Mouse (Mus musculus) heart, embryonic 12.5 days (tissue): ENCODE results near the gene Fto. TPM values are rescaled to one million over a fixed set of nuclear protein-coding genes. Genes with fewer than 3 reads are reported as not detected.

Experiments used
- ATAC-seq: fragments of 200-750 bp; cut with Nextera tagmentation; 2 replicates; pipeline ENCODE4 v1.8.0; 2017; ENCODE audit warnings: moderate TSS enrichment, moderate library complexity; ENCODE audit not compliant: insufficient number of reproducible peaks, low FRiP score
- H3K27ac ChIP-seq: fragments of 300-500 bp; sonication (generic); 2 replicates; pipeline ENCODE4 v1.5.1; 2016; ENCODE audit warnings: mild to moderate bottlenecking, moderate library complexity; ENCODE audit not compliant: poor library complexity, severe bottlenecking
- H3K27me3 ChIP-seq: fragments of 300-500 bp; sonication (generic); replicated peaks from 2 replicates; pipeline ENCODE4 v1.6.1; 2016; ENCODE audit warnings: mild to moderate bottlenecking, moderate library complexity
- H3K36me3 ChIP-seq: fragments of 300-500 bp; sonication (generic); 2 replicates; pipeline ENCODE4 v1.6.1; 2016; ENCODE audit warnings: mild to moderate bottlenecking, moderate library complexity
- H3K4me1 ChIP-seq: fragments of 300-500 bp; sonication (generic); replicated peaks from 2 replicates; pipeline ENCODE4 v1.6.1; 2016; ENCODE audit warnings: mild to moderate bottlenecking
- H3K4me2 ChIP-seq: fragments of 300-500 bp; sonication (generic); 2 replicates; pipeline ENCODE4 v1.6.1; 2016; ENCODE audit warnings: mild to moderate bottlenecking, moderate library complexity
- H3K4me3 ChIP-seq: fragments of 300-500 bp; sonication (generic); 2 replicates; pipeline ENCODE4 v1.5.1; 2016; ENCODE audit warnings: mild to moderate bottlenecking
- H3K9ac ChIP-seq: fragments of 300-500 bp; sonication (generic); 2 replicates; pipeline ENCODE4 v1.6.1; 2016; ENCODE audit warnings: mild to moderate bottlenecking, moderate library complexity
- H3K9me3 ChIP-seq: fragments of 300-500 bp; sonication (generic); replicated peaks from 2 replicates; pipeline ENCODE4 v1.6.1; 2016; ENCODE audit warnings: mild to moderate bottlenecking, moderate library complexity
- WGBS: fragments of 180-500 bp; shearing (Covaris S2); methylation state at CpG from one replicate; pipeline ENCODE4 v1.1.7; 2016; 5-methylcytosine and 5-hydroxymethylcytosine counted together
- polyA plus RNA-seq: library from polyadenylated mRNA; unstranded; fragments of >200 nt; fragmentation: Nextera tagmentation; extraction: Ambion mirVana; gene quantifications from 2 replicates; pipeline ENCODE4 v1.2.1, GENCODE M21; 2016

Fto gene
- polyA plus RNA-seq, 1 experiment from 2014 or later: 76.6 TPM

GRCm38 (mm10) chr8:91283815-91284214 lies 29.5 kb upstream of the Fto start:
- Histone ChIP-seq H3K9ac (no peak overlapping the region), H3K36me3 (no peaks in the 10 kb centered on the region), H3K27ac (no peak overlapping the region), H3K4me1 (peaks cover 12% of the 10 kb centered on the region), H3K4me2 (no peak overlapping the region), H3K4me3 (no peak overlapping the region), H3K9me3 (no peaks in the 10 kb centered on the region), H3K27me3 (no peaks in the 10 kb centered on the region)
- 92% methylated on average over 1 of the region's 1 CpGs for WGBS
- ATAC-seq: no peak

- Histone ChIP-seq H3K27me3 (no peaks in the 10 kb centered on the region), H3K4me1 (peaks cover 13% of the 10 kb centered on the region), H3K4me2 (no peak overlapping the region), H3K27ac (no peak overlapping the region), H3K36me3 (no peaks in the 10 kb centered on the region), H3K9me3 (no peaks in the 10 kb centered on the region), H3K4me3 (no peak overlapping the region), H3K9ac (no peak overlapping the region)
- 72% methylated on average over 8 of the region's 8 CpGs for WGBS
- no peak for ATAC-seq
Observed at GRCm38 (mm10) chr8:91286237-91286636, 27.1 kb upstream of the Fto start.

DNA sequence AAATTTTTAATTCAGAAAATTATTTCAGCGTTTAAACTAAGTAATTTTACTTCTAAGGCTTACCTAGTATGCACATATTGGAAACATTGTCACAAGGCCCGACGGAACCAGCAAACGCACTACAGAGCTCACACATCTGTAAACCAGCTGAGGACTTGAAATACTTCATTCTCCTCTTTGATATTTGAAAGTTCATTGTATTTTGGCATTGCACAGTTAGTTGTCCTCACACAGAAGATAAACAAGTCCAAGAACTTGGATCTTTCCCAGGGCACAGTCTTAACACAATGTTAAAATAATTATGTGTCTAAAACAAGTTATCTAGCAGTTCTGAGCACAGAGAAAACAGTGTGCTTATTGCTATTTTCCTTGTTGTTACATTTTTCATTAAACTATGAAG lies 22.7 kb upstream of the Fto start:
- no peaks in the 10 kb centered on the region for H3K9me3 ChIP-seq
- no peaks in the 10 kb centered on the region for H3K27me3 ChIP-seq
- 84% methylated on average over 4 of the region's 4 CpGs for WGBS
- no peak for ATAC-seq
- no peak overlapping the region for H3K9ac ChIP-seq
- H3K4me3 ChIP-seq: no peak overlapping the region
- no peaks in the 10 kb centered on the region for H3K36me3 ChIP-seq
- H3K4me2 ChIP-seq: no peak overlapping the region
- H3K27ac ChIP-seq: no peak overlapping the region
- peaks cover 13% of the 10 kb centered on the region for H3K4me1 ChIP-seq

DNA sequence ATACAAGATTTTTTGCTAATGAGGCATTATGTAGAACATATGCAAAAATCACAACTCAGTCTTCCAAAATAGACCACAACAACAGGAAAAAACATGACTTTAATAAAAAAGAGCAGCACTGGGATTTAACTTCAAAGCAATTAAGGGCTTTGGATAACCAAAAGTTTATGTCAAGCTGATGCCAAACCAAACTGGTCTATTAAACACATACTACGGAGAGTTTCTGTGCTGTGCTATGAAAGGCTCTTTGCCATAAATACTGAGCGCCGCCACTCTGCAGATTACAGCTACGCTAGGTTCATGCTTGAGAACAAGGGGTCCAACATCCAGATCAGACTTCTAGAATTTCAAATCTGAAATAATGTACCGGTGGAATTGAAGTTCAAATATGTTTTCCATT lies 17.5 kb upstream of the Fto start:
- H3K4me3 ChIP-seq: no peak overlapping the region
- H3K27me3 ChIP-seq: no peaks in the 10 kb centered on the region
- H3K36me3 ChIP-seq: peaks cover 9% of the 10 kb centered on the region; the same call in 1 of the 2 replicates
- no peaks in the 10 kb centered on the region for H3K4me1 ChIP-seq
- 94% methylated on average over 5 of the region's 5 CpGs for WGBS
- no peak overlapping the region for H3K9ac ChIP-seq
- H3K4me2 ChIP-seq: no peak overlapping the region
- H3K27ac ChIP-seq: no peak overlapping the region
- H3K9me3 ChIP-seq: no peaks in the 10 kb centered on the region
- no peak for ATAC-seq

GRCm38 (mm10) chr8:91298672-91299071 lies 14.7 kb upstream of the Fto start:
- H3K9me3 ChIP-seq: no peaks in the 10 kb centered on the region
- no peak overlapping the region for H3K4me2 ChIP-seq
- H3K36me3 ChIP-seq: peaks cover 14% of the 10 kb centered on the region
- H3K27ac ChIP-seq: no peak overlapping the region
- no peaks in the 10 kb centered on the region for H3K4me1 ChIP-seq
- ATAC-seq: no peak
- no peaks in the 10 kb centered on the region for H3K27me3 ChIP-seq
- 83% methylated on average over 2 of the region's 2 CpGs for WGBS
- H3K9ac ChIP-seq: no peak overlapping the region
- H3K4me3 ChIP-seq: no peak overlapping the region

- Histone ChIP-seq H3K27ac (no peak overlapping the region), H3K36me3 (peaks cover 12% of the 10 kb centered on the region), H3K9ac (no peak overlapping the region), H3K4me2 (no peak overlapping the region), H3K4me1 (no peaks in the 10 kb centered on the region), H3K4me3 (no peak overlapping the region), H3K27me3 (no peaks in the 10 kb centered on the region), H3K9me3 (no peaks in the 10 kb centered on the region)
- WGBS: 71% methylated on average over 17 of the region's 17 CpGs
- no peak for ATAC-seq
Observed at GRCm38 (mm10) chr8:91304481-91305386, 8.6 kb upstream of the Fto start.

GRCm38 (mm10) chr8:91312342-91312741 lies 983 bp upstream of the Fto start:
- H3K27me3 ChIP-seq: no peaks in the 10 kb centered on the region
- no peak for ATAC-seq
- WGBS: 77% methylated on average over 2 of the region's 2 CpGs
- peak overlapping the region; percentile 78 for H3K9ac ChIP-seq
- no peaks in the 10 kb centered on the region; the same call in none of the 2 replicates for H3K36me3 ChIP-seq
- H3K4me3 ChIP-seq: peak overlapping the region; percentile 84
- peak overlapping the region; percentile 87 for H3K4me2 ChIP-seq
- H3K9me3 ChIP-seq: no peaks in the 10 kb centered on the region
- H3K4me1 ChIP-seq: peaks cover 22% of the 10 kb centered on the region
- no peak overlapping the region for H3K27ac ChIP-seq

GRCm38 (mm10) chr8:91317567-91318227 lies 4.4 kb downstream of the Fto start:
- ATAC-seq: no peak
- 87% methylated on average over 5 of the region's 5 CpGs for WGBS
- Histone ChIP-seq H3K27me3 (no peaks in the 10 kb centered on the region), H3K4me2 (no peak overlapping the region), H3K4me3 (no peak overlapping the region), H3K36me3 (no peaks in the 10 kb centered on the region; the same call in 1 of the 2 replicates), H3K9ac (no peak overlapping the region), H3K4me1 (peaks cover 16% of the 10 kb centered on the region), H3K9me3 (no peaks in the 10 kb centered on the region), H3K27ac (no peak overlapping the region)

- Histone ChIP-seq H3K36me3 (no peaks in the 10 kb centered on the region; the same call in 1 of the 2 replicates), H3K27me3 (no peaks in the 10 kb centered on the region), H3K4me3 (no peak overlapping the region), H3K9ac (no peak overlapping the region), H3K9me3 (no peaks in the 10 kb centered on the region), H3K4me2 (no peak overlapping the region), H3K4me1 (peaks cover 21% of the 10 kb centered on the region), H3K27ac (no peak overlapping the region)
- WGBS: 85% methylated on average over 7 of the region's 7 CpGs
- ATAC-seq: no peak
Observed at GRCm38 (mm10) chr8:91318938-91319729, 5.8 kb downstream of the Fto start.

DNA sequence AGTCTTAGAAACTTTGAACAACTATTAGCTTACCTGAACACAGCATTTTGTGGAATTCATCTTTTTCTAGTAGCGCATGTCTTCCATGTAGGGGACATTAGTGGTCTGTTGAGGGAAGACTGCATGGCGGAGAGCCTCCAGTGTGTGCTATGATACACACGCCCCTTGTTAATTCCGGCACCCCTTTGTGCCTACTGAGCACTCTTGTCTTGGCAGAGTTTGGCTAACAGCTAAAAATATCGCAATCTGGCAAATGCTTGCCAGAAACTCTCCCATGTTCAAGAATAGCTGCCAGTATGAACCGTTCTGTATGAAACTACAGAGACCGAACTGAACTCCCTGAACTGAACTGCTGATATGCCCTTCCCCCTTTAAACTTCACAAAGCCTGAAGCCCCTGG lies 10.2 kb downstream of the Fto start:
- peaks cover 25% of the 10 kb centered on the region for H3K4me1 ChIP-seq
- no peaks in the 10 kb centered on the region for H3K9me3 ChIP-seq
- no peaks in the 10 kb centered on the region for H3K27me3 ChIP-seq
- no peak for ATAC-seq
- H3K9ac ChIP-seq: no peak overlapping the region
- no peak overlapping the region for H3K27ac ChIP-seq
- H3K4me3 ChIP-seq: no peak overlapping the region
- peaks cover 18% of the 10 kb centered on the region; the same call in 1 of the 2 replicates for H3K36me3 ChIP-seq
- WGBS: 69% methylated on average over 7 of the region's 7 CpGs
- no peak overlapping the region for H3K4me2 ChIP-seq

- no peak overlapping the region for H3K27ac ChIP-seq
Observed at GRCm38 (mm10) chr8:91324271-91324670, 10.9 kb downstream of the Fto start.

More at GRCm38 (mm10) chr8:91324271-91324670, 10.9 kb downstream of the Fto start:
- H3K9me3 ChIP-seq: no peaks in the 10 kb centered on the region
- H3K27me3 ChIP-seq: no peaks in the 10 kb centered on the region
- H3K4me3 ChIP-seq: no peak overlapping the region
- H3K4me2 ChIP-seq: no peak overlapping the region
- 77% methylated on average over 9 of the region's 9 CpGs for WGBS
- H3K36me3 ChIP-seq: peaks cover 18% of the 10 kb centered on the region; the same call in 1 of the 2 replicates
- H3K4me1 ChIP-seq: peaks cover 31% of the 10 kb centered on the region
- H3K9ac ChIP-seq: 0 out of 2 replicates have a peak overlapping the region, but pooled peaks have one; percentile 7
- no peak for ATAC-seq
